In genomic region chr10:25461832-25462231, GRCm38 (mm10) we compare ENCODE assay signal across 18 mouse cellular contexts.
"Had no signal": no experiment of that assay in that cellular context is flagged by ENCODE, and none has a peak within 500 bp of the region (broad histone marks: within the 10 kb centered on the region; RNA-seq: fewer than 3 reads in every experiment).

No protein-coding gene starts in this region.

- H3K4me2 ChIP-seq: lung, embryonic 15.5 days; midbrain, embryonic 11.5 days; midbrain, embryonic 13.5 days; midbrain, embryonic 15.5 days; neural tube, embryonic 13.5 days had no signal

- H3K9me3 ChIP-seq: lung, embryonic 15.5 days; megakaryocyte, embryonic 14.5 days; midbrain, embryonic 13.5 days; midbrain, embryonic 15.5 days; neural tube, embryonic 13.5 days had no signal

- ATAC-seq: liver, postnatal 0 days; lung, postnatal 0 days; midbrain, embryonic 13.5 days; midbrain, embryonic 15.5 days had no signal

- H3K27ac ChIP-seq: lung, embryonic 15.5 days; macrophage; midbrain, embryonic 13.5 days; midbrain, embryonic 15.5 days; neural tube, embryonic 13.5 days had no signal

- H3K27me3 ChIP-seq: lung, embryonic 15.5 days; megakaryocyte, embryonic 14.5 days; midbrain, embryonic 13.5 days; midbrain, embryonic 15.5 days; neural tube, embryonic 13.5 days had no signal

- H3K4me3 ChIP-seq: lung, embryonic 15.5 days; megakaryocyte, embryonic 14.5 days; midbrain, embryonic 13.5 days; midbrain, embryonic 15.5 days; neural tube, embryonic 13.5 days had no signal

- H3K36me3 ChIP-seq: lung, embryonic 15.5 days; midbrain, embryonic 13.5 days; midbrain, embryonic 15.5 days; neural tube, embryonic 13.5 days had no signal

- H3K9ac ChIP-seq: liver, postnatal 0 days; lung, embryonic 15.5 days; midbrain, embryonic 13.5 days; midbrain, embryonic 15.5 days; neural tube, embryonic 13.5 days had no signal

- DNase-seq: liver, postnatal 0 days; lung, adult 2 months; lung, postnatal 14 days; lung, postnatal 36 days; right cerebral cortex, postnatal 14 days; right cerebral cortex, postnatal 4 days; spleen, adult 18-20 months; thymus, adult 18-20 months; thymus, postnatal 14 days; thymus, postnatal 36 days had no signal

- H3K4me1 ChIP-seq: lung, embryonic 15.5 days; midbrain, embryonic 13.5 days; midbrain, embryonic 15.5 days; neural tube, embryonic 13.5 days had no signal
